Mouse (Mus musculus): ENCODE results near the gene Lce1g.

Lce1g gene

DNA sequence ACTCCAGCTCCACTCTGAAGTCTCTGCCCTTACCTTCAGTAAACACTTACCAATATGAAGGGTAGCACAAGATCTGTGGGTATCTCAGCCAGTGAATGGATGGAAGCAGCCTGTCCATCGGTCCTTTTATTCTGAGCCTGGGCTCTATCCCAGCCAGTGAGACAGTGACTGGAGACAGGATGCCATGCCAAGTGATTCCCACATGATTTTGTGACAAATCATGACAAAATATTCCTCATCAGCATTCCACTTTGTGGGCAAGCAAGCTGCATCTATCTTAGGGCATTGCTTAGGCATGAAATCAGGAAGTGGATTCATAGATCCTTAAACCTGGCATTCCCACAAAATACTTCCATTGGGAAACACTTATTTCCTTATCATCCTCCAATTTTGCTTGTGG is at the start of gene Lce1g:
Gene Lce1g, minus strand, starts transcription at position 101 of the 400 bp plus-strand sequence.
- no peak for DNase-seq

DNA sequence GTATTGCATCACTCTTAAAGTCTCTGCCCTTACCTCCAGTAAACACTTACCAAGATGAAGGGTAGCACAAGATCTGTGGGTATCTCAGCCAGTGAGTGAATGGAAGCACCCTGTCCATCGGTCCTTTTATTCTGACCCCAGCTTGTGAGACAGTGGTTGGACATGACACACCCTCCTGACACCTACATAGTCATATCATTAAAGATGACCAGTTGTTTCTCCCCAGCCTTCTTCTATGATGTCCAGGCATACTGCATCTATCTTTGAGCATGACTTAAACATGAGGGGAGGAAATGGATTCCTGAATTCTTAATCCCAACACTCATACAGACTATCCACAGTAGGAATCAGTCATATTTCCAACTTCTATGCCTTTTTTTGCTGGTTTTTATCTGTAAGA is 38.3 kb upstream of the Lce1g start, which contains the start of gene Lce1j:
Gene Lce1j, minus strand, starts transcription at position 101 of the 400 bp plus-strand sequence.
- no peak for DNase-seq

DNA sequence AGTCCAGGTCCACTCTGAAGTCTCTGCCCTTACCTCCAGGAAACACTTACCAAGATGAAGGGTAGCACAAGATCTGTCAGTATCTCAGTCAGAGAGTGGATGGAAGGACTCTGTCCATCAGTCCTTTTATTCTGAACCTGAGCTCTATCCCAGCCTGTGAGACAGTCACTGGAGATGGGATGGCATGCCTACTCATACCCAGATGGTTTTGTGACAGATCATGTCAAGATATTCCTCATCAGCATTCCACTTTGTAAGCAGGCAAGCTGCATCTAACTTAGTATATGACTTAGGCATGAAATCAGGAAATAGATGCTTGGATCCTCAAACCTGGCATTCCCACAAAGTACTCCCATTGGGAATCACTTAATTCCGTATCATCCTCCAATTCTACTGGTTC is 26.7 kb upstream of the Lce1g start, which contains the start of gene Lce1i:
Gene Lce1i, minus strand, starts transcription at position 101 of the 400 bp plus-strand sequence.
- DNase-seq: no peak

DNA sequence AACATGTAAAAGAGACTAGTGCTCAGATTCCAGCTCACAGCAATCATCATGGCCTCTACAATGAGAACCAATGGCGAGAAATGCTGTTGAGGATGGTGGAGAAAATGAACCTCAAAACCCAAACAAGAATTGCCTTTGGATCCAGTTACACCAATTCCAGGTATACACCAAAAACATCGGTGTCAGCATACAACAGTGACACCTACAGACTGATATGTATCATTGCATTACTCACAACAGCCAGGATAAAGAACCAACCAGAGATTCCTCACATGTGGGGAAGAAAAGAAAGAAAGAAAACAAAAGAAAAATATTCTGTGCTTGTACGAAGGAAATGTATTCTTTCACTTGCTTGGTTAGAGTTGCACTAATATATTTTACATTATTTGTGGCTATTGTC is 19.4 kb upstream of the Lce1g start:
- no peak for DNase-seq

DNA sequence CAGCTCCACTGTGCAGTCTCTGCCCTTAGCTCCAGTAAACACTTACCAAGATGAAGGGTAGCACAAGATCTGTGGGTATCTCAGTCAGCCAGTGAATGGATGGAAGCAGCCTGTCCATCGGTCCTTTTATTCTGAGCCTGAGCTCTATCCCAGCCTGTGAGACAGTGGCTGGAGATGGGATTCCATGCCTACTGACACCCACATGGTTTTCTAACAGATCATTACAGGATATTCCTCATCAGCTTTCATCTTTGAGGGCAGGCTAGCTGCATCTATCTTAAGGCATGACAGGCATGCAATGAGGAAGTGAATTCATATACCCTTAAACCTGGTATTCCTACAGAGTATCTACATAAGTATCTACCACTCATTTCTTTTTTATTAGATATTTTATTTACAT is 12.8 kb upstream of the Lce1g start, which contains the start of gene Lce1h:
Gene Lce1h, minus strand, starts transcription at position 101 of the 400 bp plus-strand sequence.
- DNase-seq: no peak

DNA sequence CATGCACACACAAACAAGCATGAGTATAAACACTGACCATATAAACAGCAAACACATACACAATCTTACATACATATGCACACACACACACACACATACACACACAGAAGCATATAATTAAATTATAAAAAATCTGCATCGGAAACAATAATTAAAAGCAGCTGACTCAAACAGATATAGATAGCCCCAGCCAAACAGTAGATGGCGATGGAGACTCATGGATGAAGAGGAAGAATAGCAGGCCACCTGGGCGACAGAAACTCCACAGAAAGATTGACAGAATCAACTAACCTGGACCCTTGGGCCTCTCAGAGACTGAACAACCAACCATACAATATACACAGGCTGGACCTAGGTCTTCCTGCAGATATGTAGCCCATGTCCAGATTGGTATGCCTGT is 1.1 kb upstream of the Lce1g start:
- DNase-seq: no peak

DNA sequence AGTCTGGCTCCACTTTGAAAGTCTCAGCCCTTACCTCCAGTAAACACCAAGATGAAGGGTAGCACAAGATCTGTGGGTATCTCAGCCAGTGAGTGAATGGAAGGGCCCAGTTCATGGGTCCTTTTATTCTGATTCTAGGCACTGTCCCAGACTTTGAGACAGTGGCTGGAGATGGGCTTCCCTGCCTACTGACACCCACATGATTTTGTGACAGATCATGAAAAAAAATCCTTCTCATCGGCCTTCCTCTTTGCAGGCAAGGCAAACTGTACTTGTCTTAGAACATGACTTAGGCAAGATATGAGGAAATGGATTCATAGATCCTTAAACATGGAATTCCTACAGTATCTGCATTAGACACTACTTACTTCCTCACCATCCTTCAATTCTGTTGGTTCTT is 13.1 kb downstream of the Lce1g start, which contains the start of gene Gm38119:
Gene Gm38119, minus strand, starts transcription at position 101 of the 400 bp plus-strand sequence.
- no peak for DNase-seq

DNA sequence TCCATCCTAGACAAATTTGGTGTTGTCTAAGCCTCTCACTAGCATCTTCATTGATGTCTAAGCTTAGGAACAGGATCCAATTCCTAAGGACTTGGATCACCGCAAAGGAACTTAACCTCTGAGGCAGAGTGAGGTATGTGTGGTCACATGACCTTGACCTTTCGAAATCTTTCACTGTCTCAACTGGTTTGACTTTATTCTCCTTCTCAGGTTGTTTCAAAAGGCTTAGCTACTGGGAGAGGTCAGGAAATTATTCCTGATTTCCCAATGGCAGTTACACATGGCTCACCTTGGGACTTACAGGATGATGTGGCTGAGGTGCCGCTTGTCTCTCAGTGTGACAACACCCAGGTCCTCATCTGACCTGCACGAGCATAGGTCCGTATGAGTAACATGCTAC is 29.5 kb downstream of the Lce1g start:
- DNase-seq: no peak

DNA sequence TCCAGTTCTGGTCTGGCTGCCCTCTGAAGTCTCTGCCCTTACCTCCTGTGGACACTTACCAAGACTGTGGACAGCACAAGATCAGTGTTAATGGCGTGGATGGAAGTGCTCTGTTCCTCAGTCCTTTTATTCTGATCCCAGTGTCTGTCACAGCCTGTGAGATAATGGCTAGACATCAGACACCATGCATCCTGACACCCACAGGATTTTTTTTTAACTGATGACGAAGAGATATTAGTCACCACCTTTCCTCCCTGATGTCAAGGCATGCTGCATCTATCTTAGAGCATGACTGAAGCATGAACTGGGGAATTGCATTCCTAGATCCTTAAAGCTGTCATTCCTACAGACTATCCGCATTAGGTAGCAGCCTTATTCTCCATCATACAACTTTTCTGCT is 31.9 kb downstream of the Lce1g start, which contains the start of gene Lce1f:
Gene Lce1f, minus strand, starts transcription at position 101 of the 400 bp plus-strand sequence.
- DNase-seq: no peak

DNA sequence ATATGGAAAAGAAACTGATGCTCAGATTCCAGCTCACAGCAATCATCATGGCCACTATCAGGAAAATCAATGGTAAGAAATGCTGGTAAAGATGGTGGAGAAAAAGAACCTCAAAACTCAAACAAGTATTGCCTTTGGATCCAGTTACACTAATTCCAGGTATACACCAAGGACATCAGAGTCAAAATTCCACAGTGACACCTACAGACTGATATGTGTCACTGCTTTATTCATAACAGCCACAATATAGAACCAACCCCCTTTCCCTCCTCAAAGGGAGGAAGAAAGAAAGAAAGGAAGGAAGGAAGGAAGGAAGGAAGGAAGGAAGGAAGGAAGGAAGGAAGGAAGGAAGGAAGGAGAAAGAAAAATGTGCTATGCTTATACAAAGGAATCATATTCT is 37.0 kb downstream of the Lce1g start:
- no peak for DNase-seq

DNA sequence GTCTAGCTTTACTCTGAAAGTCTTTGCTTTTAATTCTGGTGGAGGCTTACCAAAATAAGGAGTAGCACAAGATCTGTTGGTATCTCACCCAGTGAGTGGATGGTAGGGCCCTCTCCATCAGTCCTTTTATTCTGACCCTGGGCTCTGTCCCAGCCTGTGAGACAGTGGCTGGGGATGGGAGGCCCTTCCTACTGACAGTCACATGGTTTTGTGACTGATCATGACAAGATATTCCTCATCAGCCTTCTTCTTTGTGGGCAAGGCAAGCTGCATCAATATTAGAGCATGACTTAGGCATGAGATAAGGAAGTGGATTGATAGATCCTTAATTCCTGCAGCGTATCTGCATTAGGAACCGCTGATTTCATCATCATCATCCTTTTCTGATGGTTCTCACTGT is 43.2 kb downstream of the Lce1g start, which contains the start of gene Lce1e:
Gene Lce1e, minus strand, starts transcription at position 101 of the 400 bp plus-strand sequence.
- DNase-seq: no peak

Data from right cerebral cortex, postnatal 25 days (tissue).